Mouse (Mus musculus) CD8-positive naive resting alpha-beta T cell, adult 2 months (primary cell): Measurements from ENCODE around the gene Nxpe2.

Source experiments
- DNase-seq, 2 experiments: peaks; one replicate each; pipeline ENCODE4 v3.0.0; 2022; ENCODE audit warnings: low read depth in 2 of 2, low spot score in 2 of 2

Gene Nxpe2

GRCm38 (mm10) chr9:48353148-48353698, at the start of gene Nxpe2:
TSS of gene Nxpe2 (minus strand) at chr9:48353454.
- DNase-seq, result no peak

- DNase-seq, result peak; percentile 14 to 29
Measured at GRCm38 (mm10) chr9:48389983-48390382, 36.7 kb upstream of the Nxpe2 start.

- no peak for DNase-seq
Measured at GRCm38 (mm10) chr9:48388451-48388850, 35.2 kb upstream of the Nxpe2 start.

- DNase-seq, result no peak
Measured at GRCm38 (mm10) chr9:48374357-48374756, 21.1 kb upstream of the Nxpe2 start.

DNA sequence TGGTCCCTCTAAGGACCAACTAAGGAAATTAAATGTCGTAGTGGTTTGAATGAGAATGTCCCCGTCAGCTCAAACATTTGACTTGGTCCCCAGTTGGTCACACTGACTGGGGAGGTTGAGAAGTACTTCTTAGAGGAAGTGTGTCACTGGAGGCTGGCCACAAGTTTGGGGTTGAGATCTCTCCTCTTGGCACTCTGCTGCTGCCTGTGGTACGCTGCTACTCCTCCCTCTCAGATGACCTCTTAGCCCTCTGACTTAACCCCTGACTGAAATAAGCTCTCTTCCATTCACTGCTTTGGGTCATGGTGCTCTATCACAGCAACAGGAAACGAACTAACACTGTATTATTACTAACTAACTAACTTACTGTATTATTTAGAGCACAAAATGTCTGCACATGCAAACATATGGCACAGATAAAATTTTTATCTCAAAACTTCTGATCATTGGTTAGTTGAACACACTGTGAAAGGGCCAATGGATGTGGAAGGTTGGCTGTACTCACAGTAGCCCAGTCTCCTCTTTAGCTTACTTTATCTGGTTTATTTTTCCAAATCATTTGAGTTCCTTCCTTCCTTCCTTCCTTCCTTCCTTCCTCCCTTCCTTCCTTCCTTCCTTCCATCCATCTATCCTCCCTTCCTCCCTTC, 20.1 kb upstream of the Nxpe2 start:
- DNase-seq, result no peak

DNA sequence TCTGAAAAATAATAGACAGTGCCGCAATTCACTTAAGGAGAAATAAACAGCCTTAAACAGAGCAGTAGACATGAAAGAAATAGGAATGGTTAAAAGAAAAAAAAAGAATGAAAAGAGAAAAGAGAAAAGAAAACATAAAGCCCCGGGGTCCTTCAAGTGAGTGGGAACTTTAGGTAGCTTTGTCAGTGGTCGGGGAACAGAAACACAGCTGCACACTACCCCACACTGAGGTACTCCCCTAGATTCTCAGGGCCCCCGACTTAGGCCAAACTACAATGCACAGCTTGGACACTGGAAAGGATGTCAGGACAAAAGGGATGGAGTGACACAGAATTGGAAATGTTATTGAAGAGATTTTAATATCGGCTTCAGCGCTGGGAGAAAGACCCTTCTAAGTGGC, 9.5 kb upstream of the Nxpe2 start:
- no peak for DNase-seq

DNA sequence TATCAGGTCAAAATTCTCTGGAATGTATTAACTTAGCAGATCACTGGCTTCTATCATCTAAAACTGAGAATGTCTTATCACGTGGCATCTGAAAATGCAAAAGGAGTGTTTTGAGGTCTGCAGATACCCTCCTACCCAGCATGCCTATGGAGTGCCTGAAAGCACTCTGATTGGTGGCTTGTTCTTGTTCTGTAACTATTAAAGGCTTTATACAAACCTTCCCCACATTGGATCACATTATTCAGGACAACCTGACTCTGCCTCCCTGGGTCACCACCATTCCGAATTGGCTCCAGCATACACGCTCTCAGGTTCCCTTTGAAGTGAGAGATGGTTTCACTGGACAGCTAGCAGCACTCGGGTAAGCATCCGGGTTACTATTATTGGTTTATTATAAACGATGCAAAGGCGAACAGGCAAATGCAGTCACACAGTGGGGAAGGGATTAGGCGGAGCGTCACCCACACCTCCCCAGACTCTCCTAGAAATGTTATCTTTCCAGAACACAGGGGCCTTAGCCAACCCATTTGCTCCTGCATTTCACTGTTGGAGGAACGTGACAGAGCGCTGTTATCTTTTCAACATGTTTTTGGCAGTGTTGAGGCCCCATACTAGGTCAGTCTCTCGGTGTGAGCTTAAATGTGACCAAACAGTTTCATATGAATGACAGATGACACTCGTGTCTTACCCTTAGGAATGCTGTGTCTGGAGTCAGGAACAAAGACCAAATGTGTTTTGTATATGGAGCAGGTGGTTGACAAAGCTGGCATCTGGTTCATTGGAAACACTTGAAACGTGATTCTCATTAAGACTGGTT, 8.8 kb upstream of the Nxpe2 start:
- no peak for DNase-seq

DNA sequence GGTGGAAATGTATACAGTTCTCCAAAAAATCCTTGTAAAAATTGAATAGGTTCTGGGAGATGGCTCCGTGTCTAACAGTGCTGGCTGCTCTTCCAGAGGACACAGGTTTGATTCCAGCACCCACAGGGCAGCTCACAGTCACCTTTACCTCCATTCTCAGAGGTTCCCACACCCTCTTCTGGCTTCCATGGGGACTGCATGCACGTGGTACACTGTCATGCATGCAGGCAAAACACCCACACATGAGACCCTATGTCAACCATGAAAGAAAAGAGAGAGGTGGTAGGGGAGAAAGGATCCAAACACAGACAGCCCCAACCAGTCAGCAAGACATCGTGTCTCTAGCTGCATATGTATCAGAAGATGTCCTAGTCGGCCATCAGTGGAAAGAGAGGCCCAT, 7.6 kb upstream of the Nxpe2 start:
- no peak for DNase-seq

DNA sequence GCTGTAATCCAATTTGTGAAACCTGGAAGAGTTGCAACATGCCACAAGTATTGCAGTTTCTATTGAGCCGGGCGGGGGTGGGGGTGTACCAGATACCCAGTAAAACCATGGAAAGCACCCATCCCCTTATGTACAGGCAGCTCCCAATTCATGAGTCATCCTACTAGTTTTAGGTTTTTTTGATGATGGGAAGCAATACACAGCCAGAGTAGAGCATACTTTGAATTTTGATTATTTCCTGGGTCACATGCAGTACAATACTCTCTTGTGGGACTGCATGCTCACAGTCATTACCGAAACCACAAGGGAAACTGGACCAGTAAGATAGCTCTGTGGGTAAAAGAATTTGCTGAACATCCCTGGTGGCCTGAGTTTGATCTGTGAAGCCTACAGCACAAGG, 3.8 kb upstream of the Nxpe2 start:
- no peak for DNase-seq

DNA sequence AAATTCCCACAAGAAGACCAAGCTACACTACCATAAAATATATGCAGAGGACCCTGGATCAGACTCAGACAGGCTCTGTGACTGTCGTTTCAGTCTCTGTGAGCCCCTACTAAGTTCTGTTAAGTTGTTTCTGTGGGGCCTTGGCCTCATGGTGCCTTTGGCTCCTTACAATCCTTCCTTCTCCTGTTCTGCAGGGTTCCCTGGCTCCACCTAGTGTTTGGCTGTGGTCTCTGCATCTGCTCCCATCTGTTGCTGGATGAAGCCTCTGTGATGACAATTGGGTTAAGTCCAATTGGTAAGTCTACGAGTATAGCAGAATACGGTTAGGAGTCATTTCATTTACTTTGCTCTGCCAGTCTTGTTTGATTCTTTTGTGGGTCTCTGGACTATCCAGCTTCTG, 1.5 kb upstream of the Nxpe2 start:
- DNase-seq, result peak; percentile 15 to 61

- no peak for DNase-seq
Measured at GRCm38 (mm10) chr9:48354122-48354521, 868 bp upstream of the Nxpe2 start.

DNA sequence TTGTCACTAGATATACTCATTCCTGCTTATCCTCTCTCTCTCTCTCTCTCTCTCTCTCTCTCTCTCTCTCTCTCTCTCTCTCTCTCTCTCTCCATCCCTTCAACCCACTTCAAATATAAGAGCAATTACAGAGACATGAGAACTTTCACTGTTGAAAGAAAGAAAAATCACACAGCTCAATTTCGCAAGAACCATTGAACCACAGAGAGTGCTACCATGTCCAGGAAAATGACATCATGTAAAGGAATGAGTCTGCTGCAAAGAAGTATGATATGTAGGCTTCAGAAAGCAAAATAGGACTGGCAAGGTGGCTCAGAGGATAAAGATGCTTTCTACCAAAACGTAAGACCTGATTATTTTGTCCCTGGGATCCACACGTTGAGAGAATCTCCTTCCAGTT, 7.4 kb downstream of the Nxpe2 start:
- no peak for DNase-seq

DNA sequence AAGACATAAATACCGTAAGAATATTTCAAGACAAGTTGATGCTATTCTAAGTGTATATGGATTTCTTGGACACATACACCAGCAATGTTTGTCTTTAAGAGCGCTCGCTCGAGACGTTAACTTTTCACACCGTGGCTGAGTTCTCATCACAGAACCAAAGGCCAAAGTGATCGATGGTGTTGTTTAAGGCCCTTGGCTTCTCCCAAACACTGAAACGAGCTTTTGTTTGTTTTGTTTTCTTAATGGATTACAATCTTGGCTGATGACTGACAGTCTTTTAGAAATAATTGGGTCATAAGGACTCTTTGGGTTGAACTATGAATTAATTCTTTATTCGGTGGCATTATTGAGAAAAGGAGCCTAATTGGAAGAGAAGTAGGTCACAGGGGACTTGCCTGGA, 7.8 kb downstream of the Nxpe2 start:
- DNase-seq, result no peak

GRCm38 (mm10) chr9:48340708-48341380, 12.4 kb downstream of the Nxpe2 start:
- no peak for DNase-seq

DNA sequence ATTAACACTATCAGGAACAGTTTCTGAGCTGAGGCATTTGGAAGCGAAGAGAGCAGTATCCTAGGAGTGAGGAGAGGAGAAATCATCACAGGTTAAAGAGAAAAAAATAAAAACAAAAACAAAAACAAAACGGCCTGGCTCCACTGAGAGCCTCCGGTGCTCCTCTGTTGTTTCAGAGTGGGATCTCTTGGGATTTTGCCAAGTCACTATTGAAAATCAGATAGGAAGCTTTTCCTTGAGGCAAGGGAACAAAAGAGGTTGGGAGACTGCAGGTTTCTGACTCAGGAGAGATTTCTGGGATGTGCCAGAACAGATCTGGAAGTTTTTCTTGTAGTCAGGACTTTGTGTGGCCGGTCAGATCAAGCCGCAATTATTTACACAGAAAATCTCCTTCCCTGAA, 13.7 kb downstream of the Nxpe2 start:
- no peak for DNase-seq

- no peak for DNase-seq
Measured at GRCm38 (mm10) chr9:48338783-48339455, 14.3 kb downstream of the Nxpe2 start.

GRCm38 (mm10) chr9:48329597-48329996, 23.7 kb downstream of the Nxpe2 start:
- DNase-seq, result no peak

DNA sequence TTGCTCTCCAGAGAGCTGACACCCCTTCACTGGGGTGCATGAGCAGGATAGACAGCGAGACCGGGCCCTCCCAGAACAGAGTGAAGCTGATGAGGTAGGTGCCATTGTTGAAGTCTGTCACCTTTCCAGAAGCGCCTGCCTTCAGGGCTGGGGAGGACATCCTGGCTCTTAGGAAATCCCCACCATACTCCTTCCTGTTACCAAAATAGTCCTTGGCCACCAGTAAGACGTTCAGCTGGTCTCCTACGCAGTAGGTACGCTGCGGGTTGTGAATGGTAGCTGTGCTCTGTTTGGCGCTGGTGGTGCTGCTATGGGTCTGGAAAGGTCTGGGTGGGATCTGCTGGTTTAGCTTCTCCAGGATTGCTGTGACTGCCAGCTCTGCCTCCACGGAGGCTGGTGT, 26.9 kb downstream of the Nxpe2 start:
- DNase-seq, result no peak

GRCm38 (mm10) chr9:48315825-48316224, 37.4 kb downstream of the Nxpe2 start:
- no peak for DNase-seq

GRCm38 (mm10) chr9:48314194-48314593, 39.1 kb downstream of the Nxpe2 start:
- no peak for DNase-seq

- no peak for DNase-seq
Measured at GRCm38 (mm10) chr9:48311241-48311640, 42.0 kb downstream of the Nxpe2 start.
